Mouse (Mus musculus): ENCODE data around the gene Pde8a.

GRCm38 (mm10) chr7:81169351-81169750 lies 44.0 kb upstream of the Pde8a start:
- TF ChIP-seq CTCF (IDR thresholded peaks at IDR 0.05; ENCODE audit: extremely low read depth, insufficient read depth, low read length) (no peak), POLR2A (IDR thresholded peaks at IDR 0.05; ENCODE audit: extremely low read depth, insufficient read depth, low read length) (no peak)
